Mouse (Mus musculus): ENCODE data around the gene Gucd1. TPM values are rescaled to one million over a fixed set of nuclear protein-coding genes. Genes with fewer than 3 reads are reported as not detected.
"Not testable (repeated sequence)": the region's sequence is repeated elsewhere in the genome, so short reads cannot be mapped to it uniquely, and the experiment has no call there.

Gucd1 gene
- total RNA-seq, 2 experiments from 2014 or later, result 13.9 to 14.8 TPM

- not testable (repeated sequence) for ATAC-seq (replicated peaks; ENCODE audit: low FRiP score, low TSS enrichment, poor library complexity, severe bottlenecking)
Observed at GRCm38 (mm10) chr10:75344563-75344962, 173.2 kb downstream of the Gucd1 start.

DNA sequence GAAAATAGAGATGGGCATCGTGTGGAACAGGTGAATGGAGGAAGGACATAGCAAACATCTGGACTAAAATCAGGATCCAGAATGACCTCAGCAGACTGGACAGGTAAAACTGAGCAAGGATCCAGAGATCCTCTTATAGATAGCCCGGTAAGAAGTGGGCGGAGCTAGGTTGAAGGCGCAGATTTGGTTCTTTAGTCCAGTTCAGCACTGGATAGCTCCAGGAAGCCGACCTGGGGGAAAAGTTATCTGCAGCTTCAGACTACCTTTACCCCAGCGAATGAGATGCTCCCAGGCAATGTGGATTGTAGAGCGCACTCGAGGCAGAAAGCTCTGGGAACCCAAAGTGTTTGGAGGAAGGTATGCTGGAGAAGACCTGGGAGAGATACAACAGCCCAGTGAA, 175.8 kb downstream of the Gucd1 start:
- ATAC-seq (replicated peaks; ENCODE audit: low FRiP score, low TSS enrichment, poor library complexity, severe bottlenecking), result no peak

DNA sequence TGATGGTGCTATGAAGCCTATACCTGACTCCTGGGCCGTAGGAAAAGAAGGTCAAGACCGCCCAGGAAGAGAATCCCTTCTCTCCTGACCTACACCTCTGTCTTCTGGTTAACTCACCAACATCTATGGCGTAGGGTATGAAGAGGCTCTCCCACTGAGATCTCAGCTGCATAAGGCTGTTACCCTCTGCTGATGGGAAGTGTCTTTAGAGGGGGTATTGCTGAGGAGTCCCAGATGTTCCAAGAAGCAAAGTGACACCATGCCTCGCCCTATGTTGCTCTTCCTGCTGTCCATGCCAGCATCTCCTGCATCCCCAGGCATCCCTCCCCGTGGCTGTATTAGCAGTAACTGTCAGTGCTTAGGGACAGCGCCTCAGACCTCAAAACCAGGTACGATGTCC, 178.4 kb downstream of the Gucd1 start:
- no peak for ATAC-seq (replicated peaks; ENCODE audit: low FRiP score, low TSS enrichment, poor library complexity, severe bottlenecking)

DNA sequence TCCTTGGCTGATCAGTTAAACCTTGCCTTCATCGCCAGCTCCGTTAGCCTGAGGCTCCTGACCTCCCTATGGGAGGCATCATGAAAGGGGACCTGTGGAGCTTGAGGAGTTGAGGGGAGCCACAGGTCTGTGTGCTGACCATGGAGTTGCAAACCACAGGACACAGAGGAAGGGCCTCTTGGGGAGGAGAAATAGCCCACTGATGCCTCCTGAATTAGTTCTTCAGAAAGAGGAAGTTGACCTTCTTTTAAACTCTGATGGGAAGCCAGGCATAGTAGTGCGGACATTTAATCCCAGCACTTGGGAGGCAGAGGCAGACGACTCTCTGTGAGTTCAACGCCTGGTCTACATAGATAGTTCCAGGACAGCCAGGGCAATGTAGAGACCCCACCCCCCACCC, 178.9 kb downstream of the Gucd1 start:
- ATAC-seq (replicated peaks; ENCODE audit: low FRiP score, low TSS enrichment, poor library complexity, severe bottlenecking), result no peak

DNA sequence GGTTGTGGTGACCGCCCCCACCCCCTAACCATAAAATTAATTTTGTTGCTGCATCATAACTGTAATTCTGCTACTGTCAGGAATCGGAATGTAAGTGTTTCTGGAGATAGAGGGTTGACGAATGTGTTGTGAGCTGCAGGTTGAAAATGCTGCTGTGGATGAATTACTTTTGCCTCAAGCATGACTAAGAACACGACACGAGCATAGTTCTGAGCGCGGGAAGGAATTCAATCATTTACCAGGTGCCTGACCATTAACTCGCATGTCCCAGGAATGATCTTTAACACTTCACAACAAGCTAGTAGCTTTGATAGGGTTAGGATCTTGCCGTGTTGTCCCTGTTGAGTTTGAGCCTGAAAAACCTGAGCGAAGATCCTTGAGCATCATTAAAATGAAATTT, 180.5 kb downstream of the Gucd1 start:
- no peak for ATAC-seq (replicated peaks; ENCODE audit: low FRiP score, low TSS enrichment, poor library complexity, severe bottlenecking)

GRCm38 (mm10) chr10:75335075-75335474, 182.7 kb downstream of the Gucd1 start:
- ATAC-seq (replicated peaks; ENCODE audit: low FRiP score, low TSS enrichment, poor library complexity, severe bottlenecking), result no peak

- ATAC-seq (replicated peaks; ENCODE audit: low FRiP score, low TSS enrichment, poor library complexity, severe bottlenecking), result no peak
Observed at GRCm38 (mm10) chr10:75334175-75334574, 183.6 kb downstream of the Gucd1 start.

GRCm38 (mm10) chr10:75333176-75333776, 184.5 kb downstream of the Gucd1 start:
- no peak for ATAC-seq (replicated peaks; ENCODE audit: low FRiP score, low TSS enrichment, poor library complexity, severe bottlenecking)

- no peak for ATAC-seq (replicated peaks; ENCODE audit: low FRiP score, low TSS enrichment, poor library complexity, severe bottlenecking)
Observed at GRCm38 (mm10) chr10:75332268-75332667, 185.5 kb downstream of the Gucd1 start.

GRCm38 (mm10) chr10:75328201-75328704, 189.5 kb downstream of the Gucd1 start:
- ATAC-seq (replicated peaks; ENCODE audit: low FRiP score, low TSS enrichment, poor library complexity, severe bottlenecking), result no peak

- ATAC-seq (replicated peaks; ENCODE audit: low FRiP score, low TSS enrichment, poor library complexity, severe bottlenecking), result no peak
Observed at GRCm38 (mm10) chr10:75327081-75327480, 190.7 kb downstream of the Gucd1 start.

- peak; percentile 68; the same call in 1 of the 2 replicates for ATAC-seq (replicated peaks; ENCODE audit: low FRiP score, low TSS enrichment, poor library complexity, severe bottlenecking)
Observed at GRCm38 (mm10) chr10:75326553-75326952, 191.2 kb downstream of the Gucd1 start.

GRCm38 (mm10) chr10:75325821-75326220, 192.0 kb downstream of the Gucd1 start:
- no peak for ATAC-seq (replicated peaks; ENCODE audit: low FRiP score, low TSS enrichment, poor library complexity, severe bottlenecking)

GRCm38 (mm10) chr10:75324391-75324790, 193.4 kb downstream of the Gucd1 start:
- ATAC-seq (replicated peaks; ENCODE audit: low FRiP score, low TSS enrichment, poor library complexity, severe bottlenecking), result no peak

- no peak for ATAC-seq (replicated peaks; ENCODE audit: low FRiP score, low TSS enrichment, poor library complexity, severe bottlenecking)
Observed at GRCm38 (mm10) chr10:75323986-75324385, 193.8 kb downstream of the Gucd1 start.

GRCm38 (mm10) chr10:75322966-75323365, 194.8 kb downstream of the Gucd1 start:
- no peak for ATAC-seq (replicated peaks; ENCODE audit: low FRiP score, low TSS enrichment, poor library complexity, severe bottlenecking)

GRCm38 (mm10) chr10:75320321-75320720, 197.5 kb downstream of the Gucd1 start:
- ATAC-seq (replicated peaks; ENCODE audit: low FRiP score, low TSS enrichment, poor library complexity, severe bottlenecking), result no peak

GRCm38 (mm10) chr10:75318206-75318605, 199.6 kb downstream of the Gucd1 start:
- no peak for ATAC-seq (replicated peaks; ENCODE audit: low FRiP score, low TSS enrichment, poor library complexity, severe bottlenecking)

DNA sequence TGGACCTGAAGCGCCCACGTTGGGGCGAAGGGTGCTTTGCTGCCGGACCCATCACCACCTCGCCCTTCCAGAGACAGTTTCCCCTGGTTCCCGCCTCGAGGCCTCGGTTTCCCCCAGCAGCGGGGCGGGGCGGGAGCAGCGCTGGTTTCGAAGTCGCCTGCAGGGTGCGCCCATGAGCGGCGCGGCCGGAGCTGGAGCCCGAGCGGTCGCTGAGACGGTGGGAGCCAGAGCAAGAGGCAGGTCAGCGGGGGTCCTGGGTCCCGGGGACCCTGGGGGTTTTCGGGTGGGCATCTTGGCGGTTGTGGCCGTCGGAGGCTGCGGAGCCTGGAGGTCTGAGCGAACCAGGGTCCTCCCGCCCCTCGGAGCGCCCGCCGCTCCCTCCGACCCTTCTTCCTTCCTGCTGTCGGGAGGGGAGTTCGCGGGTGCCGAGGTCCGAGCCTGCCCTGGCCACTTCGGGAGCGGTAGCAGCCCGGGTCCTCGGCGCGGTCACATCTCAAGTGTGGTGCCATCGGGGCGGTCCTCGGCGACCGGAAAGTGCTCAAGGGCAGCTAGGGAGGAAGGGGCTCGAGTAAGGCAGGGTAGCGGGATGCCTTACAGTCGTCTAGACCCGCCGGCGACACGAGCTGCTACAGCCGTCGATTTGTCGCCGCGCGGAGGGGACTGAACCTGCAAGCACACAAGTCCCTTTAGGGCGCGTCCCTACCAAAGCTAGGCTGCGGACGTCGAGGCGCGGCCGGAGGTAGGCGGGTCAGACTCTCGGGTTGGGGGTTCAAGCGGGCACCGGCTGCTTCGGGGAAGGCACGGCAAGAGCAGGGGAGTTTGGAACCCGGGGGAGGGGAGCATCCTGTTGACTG, 200.6 kb downstream of the Gucd1 start:
- peak; percentile 55 for ATAC-seq (replicated peaks; ENCODE audit: low FRiP score, low TSS enrichment, poor library complexity, severe bottlenecking)

DNA sequence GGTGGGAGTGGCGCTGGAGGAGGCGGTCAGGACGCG, 201.1 kb downstream of the Gucd1 start, which contains the start of gene Adora2a:
Gene Adora2a (plus strand): TSS at position 6 of the 36 bp plus-strand sequence.
- ATAC-seq (replicated peaks; ENCODE audit: low FRiP score, low TSS enrichment, poor library complexity, severe bottlenecking), result no peak

DNA sequence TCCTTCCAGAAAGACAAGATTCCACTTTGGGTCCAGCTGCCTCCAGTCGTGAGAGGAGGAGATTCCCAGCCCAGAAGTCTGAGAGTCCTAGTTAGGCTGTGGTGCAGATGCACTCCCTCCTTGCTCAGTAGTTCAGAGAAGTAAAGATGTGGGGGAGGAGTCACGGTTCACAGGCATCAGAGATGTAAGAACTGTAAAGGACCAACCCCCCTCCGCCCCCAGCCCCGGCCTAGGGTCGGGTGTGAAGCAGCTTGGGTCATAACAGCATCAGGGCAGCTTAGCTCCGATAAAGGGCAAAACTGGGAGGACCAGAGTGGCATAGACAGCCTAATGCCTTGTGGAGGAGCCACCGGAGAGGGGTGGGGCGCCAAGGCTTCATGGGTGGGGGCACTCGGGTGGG, 201.3 kb downstream of the Gucd1 start:
- ATAC-seq (replicated peaks; ENCODE audit: low FRiP score, low TSS enrichment, poor library complexity, severe bottlenecking), result no peak
